Mouse (Mus musculus): ENCODE data around the gene Car1.
"Not testable (repeated sequence)": the region's sequence is repeated elsewhere in the genome, so short reads cannot be mapped to it uniquely, and the experiment has no call there.

The Car1 gene

DNA sequence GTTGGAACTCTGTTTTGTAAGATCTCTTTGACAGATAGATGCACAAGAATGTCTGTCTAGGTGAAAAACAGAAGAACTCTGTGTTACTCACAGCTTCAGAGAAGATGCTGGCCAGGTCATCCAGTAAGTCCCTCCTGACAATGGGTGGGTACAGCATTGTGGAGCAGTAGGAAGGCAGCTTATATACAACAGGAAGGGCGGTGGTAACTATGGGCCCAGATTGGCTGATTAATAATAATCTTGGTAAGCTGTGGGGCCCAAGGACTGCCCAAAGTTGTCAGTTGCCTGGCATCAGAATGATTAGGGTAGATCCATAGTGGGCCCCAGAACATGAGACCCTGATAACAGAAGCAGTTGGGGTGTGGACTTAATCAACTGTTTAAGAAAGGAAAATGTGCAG, at the start of gene Car1:
TSS of gene Car1 (minus strand) at position 158 of the 400 bp plus-strand sequence.
- in situ Hi-C loops (cut with MboI; ENCODE audit: low pct_unique_long_range_greater_than_20kb in 1 of 2, low sequenced_read_pairs in 2 of 2, unreplicated experiment in 1 of 2): no loop called here

DNA sequence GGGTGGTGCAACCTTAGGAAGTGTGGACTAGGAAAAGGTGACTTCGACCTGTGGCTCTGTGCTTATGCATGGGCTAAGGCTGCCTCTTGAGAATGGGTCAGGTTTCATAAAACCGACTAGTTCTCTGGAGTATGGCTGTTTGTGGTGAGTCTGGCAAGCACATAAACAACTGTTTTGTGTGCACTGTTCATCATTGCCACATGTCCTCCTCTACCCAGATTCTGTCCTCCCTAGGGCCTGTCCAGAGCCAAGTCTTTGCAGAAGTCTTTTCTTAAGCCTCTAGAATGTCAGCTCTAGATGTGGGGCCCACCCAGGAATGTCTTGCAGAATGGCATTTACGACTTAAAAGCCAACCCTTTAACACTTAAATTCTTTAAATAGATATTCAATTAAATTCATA, 49.7 kb upstream of the Car1 start:
- in situ Hi-C loops (cut with MboI; ENCODE audit: low pct_unique_long_range_greater_than_20kb in 1 of 2, low sequenced_read_pairs in 2 of 2, unreplicated experiment in 1 of 2): no loop called here

DNA sequence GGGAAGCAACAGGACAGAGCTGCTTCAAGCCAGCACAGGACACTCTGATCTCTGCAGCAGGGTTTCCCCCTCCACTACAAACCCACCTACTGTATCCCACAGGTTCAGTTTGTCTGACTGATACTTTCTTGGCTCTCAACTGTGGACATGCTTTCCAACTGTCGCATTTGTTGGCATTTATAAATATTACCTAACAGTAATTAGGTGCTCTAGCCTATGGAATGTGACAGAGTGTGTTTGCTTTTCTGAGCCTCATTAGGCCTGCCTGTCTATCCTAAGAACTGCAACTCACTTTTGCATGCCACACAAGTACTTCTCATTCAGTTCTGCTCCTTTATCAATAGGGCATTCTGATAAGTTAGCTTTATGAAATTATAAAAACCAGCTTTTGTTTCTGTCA, 46.3 kb upstream of the Car1 start:
- in situ Hi-C loops (cut with MboI; ENCODE audit: low pct_unique_long_range_greater_than_20kb in 1 of 2, low sequenced_read_pairs in 2 of 2, unreplicated experiment in 1 of 2): no loop called here

DNA sequence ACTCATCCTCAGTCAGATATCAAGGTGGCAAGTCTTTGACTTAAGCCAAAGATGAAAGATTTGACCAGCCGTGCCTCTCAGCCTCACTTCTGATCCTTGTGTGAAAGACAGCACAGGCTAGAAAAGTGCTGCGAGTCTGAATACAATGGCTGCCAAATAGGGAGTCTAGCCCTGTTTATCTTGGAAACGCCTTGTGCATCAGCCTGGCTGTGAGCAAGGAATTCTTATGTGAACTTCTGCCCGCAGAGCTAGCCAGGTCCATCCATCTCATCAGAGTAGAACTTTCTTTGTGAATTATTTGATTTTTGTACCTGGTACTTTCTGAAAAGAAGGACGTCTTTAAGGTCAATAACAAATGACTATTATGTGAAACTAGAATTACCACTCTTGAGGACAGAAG, 45.8 kb upstream of the Car1 start:
- in situ Hi-C loops (cut with MboI; ENCODE audit: low pct_unique_long_range_greater_than_20kb in 1 of 2, low sequenced_read_pairs in 2 of 2, unreplicated experiment in 1 of 2): no loop called here

DNA sequence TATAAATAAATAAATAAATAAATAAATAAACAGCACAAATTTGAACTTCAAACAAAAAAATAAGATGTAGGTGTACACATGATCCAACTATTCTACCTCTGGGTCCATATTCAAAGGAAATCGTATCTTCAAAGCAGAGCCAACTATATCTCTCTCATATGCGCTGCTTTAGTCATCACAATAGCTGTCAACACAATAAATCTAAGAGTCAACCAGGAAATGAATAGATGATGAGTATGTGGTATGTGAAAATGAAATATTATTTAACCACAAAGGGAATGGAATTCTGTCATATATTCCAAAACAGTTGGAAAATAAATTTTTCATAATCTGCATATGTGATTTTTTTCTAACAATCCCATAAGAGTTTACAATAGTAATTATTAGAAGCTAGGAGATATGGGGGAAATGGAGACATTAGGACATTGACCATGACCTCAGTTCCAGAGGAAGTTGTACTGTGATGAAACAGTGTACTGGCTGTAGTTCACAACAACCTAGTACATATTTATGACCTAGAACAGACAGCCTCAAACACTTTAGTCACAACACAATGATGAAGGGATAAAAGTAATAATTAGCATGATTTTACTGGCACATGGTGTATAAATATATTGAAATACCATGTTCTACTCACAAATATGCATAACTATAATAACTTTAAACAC, 40.6 kb upstream of the Car1 start:
- in situ Hi-C loops (cut with MboI; ENCODE audit: low pct_unique_long_range_greater_than_20kb in 1 of 2, low sequenced_read_pairs in 2 of 2, unreplicated experiment in 1 of 2): no loop called here

DNA sequence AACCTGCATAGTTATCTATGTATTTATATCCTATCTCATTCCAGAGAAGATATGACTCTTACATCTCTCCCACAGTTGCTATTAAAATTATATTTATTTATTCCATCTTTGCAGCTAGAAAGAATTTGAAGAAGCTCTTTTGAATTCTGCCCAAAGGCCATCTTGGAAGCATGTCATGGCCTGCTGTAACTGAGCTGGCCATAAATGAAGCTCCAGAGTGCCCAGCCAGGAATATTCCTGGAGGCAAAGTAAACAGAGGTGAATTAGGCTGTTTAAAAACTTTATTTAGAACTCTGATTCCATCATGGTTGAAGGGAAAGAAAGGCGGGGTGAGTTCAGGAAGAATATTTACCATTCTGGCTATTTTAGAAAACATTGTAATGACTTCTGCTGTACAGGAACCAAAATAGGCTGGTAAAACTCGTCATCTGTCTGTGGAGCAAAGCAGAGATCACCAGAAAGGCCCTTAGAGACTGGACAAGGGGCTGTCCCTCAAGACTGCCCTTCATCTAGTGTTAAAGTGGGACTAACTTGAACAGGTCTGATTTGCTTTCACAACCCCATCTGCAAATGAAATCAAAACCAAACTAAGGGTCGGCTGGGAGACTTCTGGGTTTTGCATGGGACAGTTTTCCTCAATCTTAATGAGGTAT, 31.4 kb upstream of the Car1 start:
- in situ Hi-C loops (cut with MboI; ENCODE audit: low pct_unique_long_range_greater_than_20kb in 1 of 2, low sequenced_read_pairs in 2 of 2, unreplicated experiment in 1 of 2): no loop called here

DNA sequence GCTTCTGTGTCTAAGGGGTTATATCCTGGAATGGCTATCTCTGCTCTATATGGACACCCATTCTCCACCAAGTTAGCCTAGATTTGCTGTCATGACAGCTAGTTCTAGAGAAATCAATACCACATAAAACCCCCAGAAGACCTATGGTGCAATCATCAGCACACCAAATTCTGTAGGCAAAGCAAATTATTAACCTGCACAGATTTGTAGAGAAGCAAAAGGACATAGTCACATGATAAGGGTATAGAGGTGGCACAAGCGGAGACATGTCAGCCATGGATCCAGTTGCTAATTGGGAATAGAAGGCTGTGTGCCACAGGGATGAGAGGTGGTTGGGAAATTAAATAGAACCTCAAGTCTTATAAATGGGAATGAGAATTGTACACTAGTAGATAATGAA, 30.8 kb upstream of the Car1 start:
- in situ Hi-C loops (cut with MboI; ENCODE audit: low pct_unique_long_range_greater_than_20kb in 1 of 2, low sequenced_read_pairs in 2 of 2, unreplicated experiment in 1 of 2): no loop called here

DNA sequence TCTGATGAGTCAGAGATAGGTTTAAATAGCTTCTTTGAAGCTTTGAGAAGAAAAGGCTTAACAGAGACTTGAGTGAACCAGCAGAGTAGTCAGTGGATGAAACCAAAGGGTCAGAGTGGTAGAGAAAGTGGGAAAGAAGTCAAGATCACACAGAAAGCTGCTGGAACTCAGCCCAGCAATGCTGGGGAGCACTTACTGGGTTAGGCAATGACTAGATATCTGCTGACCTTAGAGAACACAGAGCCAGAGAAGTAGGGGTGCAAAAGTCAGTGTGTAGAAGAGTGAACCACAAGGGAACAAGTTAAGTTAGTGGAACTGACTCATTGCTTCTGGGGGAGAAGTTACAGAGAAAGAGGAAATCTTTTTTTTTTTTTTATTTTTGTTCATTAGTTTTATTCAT, 24.6 kb upstream of the Car1 start:
- in situ Hi-C loops (cut with MboI; ENCODE audit: low pct_unique_long_range_greater_than_20kb in 1 of 2, low sequenced_read_pairs in 2 of 2, unreplicated experiment in 1 of 2): no loop called here

DNA sequence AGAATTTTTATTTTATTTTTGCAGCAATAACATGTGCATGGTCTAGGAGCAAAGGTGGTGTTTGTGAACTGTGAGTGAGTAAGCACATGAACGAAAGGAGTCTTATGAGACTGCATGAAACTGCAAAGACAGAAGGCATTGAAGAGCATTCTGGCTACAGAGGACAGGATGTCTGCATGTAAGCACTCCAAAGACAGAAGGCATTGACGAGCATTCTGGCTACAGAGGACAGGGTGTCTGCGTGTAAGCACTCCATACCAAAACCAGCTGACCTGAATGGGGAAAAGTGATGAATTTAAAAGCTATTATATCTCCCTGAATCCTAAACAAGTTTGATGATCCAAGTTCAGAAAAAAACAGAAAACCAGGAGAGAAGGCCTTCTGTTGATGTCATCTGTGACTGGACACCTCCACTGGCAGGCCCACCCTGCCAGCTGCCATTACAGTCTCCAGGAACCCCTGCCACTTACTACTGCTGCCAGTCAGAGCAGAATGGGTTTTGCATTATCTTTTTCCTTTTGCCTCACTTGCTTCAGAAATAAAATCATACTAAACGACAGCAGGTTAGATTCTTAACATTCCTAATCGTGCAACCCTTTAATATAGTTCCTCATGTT, 23.2 kb upstream of the Car1 start:
- in situ Hi-C loops (cut with MboI; ENCODE audit: low pct_unique_long_range_greater_than_20kb in 1 of 2, low sequenced_read_pairs in 2 of 2, unreplicated experiment in 1 of 2): no loop called here

DNA sequence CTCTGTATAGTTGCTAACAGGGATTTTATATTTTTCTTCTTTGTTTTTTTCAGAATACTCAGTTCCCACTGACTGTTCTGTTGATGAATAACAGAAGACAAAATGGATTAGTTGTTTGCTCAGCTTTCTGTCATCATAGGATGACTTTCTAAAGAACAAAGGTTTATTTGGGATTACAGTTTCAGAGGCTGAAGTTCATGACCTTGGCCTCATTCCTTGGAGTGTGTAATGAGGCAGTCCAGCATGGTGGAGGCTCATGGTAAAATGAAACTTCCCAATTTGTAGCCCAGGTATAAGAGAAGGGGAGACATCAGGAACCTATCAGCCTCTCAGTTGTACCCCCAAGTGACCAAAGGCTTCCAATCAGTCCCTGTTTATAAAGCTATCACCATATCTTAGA, 20.7 kb upstream of the Car1 start:
- in situ Hi-C loops (cut with MboI; ENCODE audit: low pct_unique_long_range_greater_than_20kb in 1 of 2, low sequenced_read_pairs in 2 of 2, unreplicated experiment in 1 of 2): no loop called here

DNA sequence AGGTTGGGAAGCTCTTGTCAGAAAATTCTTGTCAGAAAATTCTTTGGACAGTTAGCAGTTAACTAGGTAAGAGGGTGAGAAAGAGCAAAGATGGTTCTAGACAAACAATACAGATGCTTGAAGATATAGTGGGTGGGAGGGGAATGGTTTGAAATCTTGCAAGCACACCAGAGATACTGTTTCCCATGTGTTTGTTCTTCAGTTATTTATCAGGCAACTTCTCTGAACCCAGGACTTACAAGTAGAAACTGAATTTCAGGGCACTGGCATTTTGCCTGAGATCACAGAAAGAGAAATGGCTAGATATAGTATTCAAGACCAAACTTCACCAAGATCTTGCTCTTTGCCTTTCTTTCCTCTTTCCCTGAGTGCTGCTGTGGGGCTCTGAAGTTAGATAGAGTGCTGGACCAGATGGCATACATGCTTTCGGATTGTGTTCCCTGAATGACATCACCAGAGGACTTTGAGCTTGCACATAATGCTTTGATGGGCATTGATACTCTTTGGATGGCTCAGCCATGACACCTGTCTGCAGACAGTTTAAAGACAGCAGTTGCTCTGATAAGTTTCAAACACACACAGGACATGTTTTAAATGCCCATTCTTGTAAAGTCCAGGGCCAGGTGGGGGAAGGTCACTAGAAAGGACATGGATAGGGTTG, 11.8 kb upstream of the Car1 start:
- in situ Hi-C loops (cut with MboI; ENCODE audit: low pct_unique_long_range_greater_than_20kb in 1 of 2, low sequenced_read_pairs in 2 of 2, unreplicated experiment in 1 of 2): no loop called here

DNA sequence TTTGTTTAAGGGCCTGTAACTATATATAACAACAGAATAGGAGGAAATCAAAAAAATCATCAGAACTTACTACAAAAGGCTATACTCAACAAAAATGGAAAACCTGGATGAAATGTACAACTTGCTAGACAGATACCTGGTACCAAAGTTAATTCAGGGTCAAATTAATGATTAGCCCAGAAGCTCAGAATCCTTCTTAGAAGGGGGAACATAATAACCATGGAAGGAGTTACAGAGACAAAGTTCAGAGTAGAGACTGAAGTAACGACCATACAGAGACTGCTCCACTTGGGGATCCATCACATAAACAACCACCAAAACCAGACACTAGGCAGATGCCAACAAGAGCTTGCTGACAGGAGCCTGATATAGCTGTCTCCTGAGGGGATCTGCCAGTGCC, 7.2 kb upstream of the Car1 start:
- in situ Hi-C loops (cut with MboI; ENCODE audit: low pct_unique_long_range_greater_than_20kb in 1 of 2, low sequenced_read_pairs in 2 of 2, unreplicated experiment in 1 of 2): not testable (repeated sequence)

DNA sequence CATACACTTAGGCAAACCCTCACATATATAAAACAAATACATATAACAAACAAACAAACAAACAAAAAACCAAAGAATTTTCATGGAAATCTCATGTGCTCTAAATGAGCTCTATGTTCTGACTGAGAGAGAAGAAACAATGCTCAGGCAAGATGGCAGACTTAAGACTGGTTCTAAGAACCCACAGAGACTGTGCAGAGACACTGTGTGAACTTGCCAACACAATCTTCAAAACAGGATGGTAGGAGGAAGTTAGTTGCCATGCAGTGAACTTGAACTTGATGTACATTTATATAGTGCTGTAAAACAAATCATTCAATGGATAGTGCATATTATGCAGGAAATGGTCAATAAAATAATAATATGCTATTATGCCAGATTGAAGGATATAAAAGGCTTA, 1.5 kb downstream of the Car1 start:
- in situ Hi-C loops (cut with MboI; ENCODE audit: low pct_unique_long_range_greater_than_20kb in 1 of 2, low sequenced_read_pairs in 2 of 2, unreplicated experiment in 1 of 2): no loop called here

DNA sequence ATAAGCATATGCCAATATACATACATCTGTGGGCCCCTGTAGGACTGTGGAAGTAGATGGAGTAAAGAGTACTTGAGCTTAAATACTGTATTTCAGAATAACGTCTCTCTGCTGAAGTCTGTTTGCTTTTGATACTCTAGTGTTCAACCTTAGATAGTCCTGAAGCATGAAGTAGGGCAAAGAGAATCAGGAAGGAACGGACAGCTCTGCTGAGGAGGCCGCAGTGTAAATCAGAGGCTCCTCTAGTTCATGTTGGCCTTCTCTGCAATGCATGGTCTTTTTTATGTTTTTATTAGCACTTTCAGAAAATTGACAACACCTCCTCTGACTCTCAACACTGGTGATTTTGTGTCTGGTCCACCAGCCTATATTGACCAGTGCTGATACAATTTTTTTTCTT, 2.2 kb downstream of the Car1 start:
- in situ Hi-C loops (cut with MboI; ENCODE audit: low pct_unique_long_range_greater_than_20kb in 1 of 2, low sequenced_read_pairs in 2 of 2, unreplicated experiment in 1 of 2): no loop called here

DNA sequence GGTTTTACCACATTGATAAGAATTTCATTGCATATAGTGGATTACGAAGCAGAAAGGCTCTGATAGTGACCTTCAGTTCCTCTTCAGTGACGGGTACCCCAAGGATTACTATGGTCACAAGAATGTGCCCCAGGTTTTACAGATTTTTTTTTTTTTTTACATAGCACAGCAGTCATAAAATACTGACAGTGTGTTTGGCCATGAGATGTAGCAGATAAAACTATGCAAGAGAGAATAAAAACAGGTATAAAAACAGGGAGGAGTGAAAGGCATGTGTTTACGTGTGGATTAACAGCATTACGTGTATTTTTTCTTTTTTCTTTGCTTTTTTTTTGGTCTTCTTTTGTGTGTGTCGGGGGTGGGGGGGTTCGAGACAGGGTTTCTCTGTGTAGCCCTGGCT, 3.3 kb downstream of the Car1 start:
- in situ Hi-C loops (cut with MboI; ENCODE audit: low pct_unique_long_range_greater_than_20kb in 1 of 2, low sequenced_read_pairs in 2 of 2, unreplicated experiment in 1 of 2): no loop called here

DNA sequence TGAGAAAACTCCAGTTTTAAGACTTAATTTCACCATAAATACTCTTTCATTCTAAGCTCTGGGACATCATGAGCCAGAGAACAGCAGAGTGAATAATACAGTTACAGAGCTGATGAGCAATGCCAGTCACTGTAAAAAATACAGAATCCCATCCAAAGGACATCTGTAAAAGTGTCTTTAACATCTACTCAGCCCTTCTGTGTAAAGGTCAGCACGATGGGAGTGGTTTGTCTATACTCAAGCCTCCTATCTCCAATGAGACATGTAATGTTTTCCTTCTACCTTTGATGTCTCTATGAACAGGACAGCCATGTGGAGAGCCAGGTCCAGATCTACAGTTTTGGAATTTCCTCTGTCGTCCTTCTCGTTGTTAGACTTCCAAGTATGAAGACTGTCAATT, 11.1 kb downstream of the Car1 start:
- in situ Hi-C loops (cut with MboI; ENCODE audit: low pct_unique_long_range_greater_than_20kb in 1 of 2, low sequenced_read_pairs in 2 of 2, unreplicated experiment in 1 of 2): no loop called here

DNA sequence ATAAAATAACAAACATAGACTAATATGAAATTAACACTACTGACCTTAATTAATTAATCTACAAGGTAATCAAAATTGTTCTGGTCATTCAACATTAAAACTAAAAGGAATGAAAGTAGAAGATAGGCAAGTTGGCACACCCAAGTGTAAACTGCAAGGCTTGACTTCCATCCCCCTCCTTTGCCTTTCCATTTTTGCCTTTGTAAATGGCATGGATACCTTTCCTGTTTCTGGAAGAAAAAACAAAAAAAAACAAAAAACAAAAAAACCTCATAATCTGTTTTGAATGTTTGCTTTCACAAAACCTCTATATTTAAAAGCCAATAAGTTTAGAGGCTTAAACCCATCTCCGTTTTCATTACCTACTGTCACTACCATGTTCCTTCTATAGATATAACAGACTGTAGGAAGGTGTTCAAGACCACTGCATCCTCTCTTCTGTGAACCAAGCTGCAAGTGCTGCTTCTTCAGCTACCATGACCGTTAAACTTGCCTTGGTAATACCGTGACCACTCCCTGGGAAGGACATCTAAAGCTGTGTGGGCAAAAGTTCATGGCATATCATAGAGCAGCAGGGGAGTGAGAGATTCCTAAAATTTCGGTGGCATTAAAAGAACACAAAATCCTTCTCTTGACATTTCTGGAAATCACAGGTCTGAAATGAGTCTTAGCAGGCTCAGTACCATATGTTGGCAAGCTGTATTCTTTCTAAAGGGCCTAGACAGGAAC, 12.7 kb downstream of the Car1 start:
- in situ Hi-C loops (cut with MboI; ENCODE audit: low pct_unique_long_range_greater_than_20kb in 1 of 2, low sequenced_read_pairs in 2 of 2, unreplicated experiment in 1 of 2): no loop called here

DNA sequence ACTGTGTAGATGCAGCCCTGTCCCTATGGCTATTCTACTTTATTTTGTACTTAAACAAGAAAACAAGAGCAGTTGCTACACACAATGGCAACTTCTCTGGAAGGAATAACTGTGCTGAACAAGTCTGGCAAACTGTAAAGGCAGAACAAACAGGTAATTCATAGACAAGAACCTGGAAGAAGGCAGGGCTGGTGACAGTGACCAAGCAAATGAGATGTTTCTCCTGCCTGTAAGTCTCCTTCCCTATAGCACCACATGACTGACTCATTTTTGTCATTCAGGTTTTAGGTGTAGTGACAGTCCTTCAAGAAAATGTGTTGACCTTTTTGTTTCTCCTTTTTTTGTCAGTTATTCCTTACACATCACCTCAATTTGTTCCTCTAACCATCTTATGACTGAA, 16.1 kb downstream of the Car1 start:
- in situ Hi-C loops (cut with MboI; ENCODE audit: low pct_unique_long_range_greater_than_20kb in 1 of 2, low sequenced_read_pairs in 2 of 2, unreplicated experiment in 1 of 2): no loop called here

DNA sequence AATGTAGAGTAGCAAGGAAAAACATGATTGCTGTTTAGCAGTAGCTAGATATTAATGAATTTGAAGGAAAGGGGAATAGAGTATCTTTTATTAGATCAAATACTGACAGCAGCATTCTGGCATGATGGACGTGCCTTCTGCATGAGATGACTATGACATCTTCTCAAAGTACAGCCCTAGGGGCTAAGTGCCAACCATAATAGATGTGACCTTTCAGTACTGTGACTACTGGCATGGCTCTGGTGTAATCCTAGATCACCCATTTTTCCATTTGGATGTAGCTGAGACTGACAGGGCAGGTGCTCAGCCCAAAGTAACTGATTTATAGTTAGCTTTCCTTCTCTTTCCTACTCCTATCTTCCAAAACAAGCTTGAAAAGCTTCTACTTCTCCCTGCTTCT, 20.6 kb downstream of the Car1 start:
- in situ Hi-C loops (cut with MboI; ENCODE audit: low pct_unique_long_range_greater_than_20kb in 1 of 2, low sequenced_read_pairs in 2 of 2, unreplicated experiment in 1 of 2): no loop called here
